Mouse (Mus musculus) liver, embryonic 11.5 days (tissue): ENCODE results near the gene Gm21304. TPM values are rescaled to one million over a fixed set of nuclear protein-coding genes. Genes with fewer than 3 reads are reported as not detected.
"Not testable (repeated sequence)": the region's sequence is repeated elsewhere in the genome, so short reads cannot be mapped to it uniquely, and the experiment has no call there.

Experiments
- ATAC-seq: fragments of 200-750 bp; cut with Nextera tagmentation; replicated peaks from 2 replicates; pipeline ENCODE4 v1.8.0; 2017; ENCODE audit warnings: moderate number of reproducible peaks, mild to moderate bottlenecking, moderate TSS enrichment, moderate library complexity; ENCODE audit not compliant: low FRiP score
- DNase-seq: peaks from one replicate; pipeline ENCODE4 v3.0.0-alpha.2; 2017; ENCODE audit warnings: low spot score
- H3K27ac ChIP-seq: fragments of 300-500 bp; sonication (generic); 2 replicates; pipeline ENCODE4 v1.5.1; 2014; ENCODE audit warnings: mild to moderate bottlenecking, low read depth, low read length, control low read depth
- H3K27me3 ChIP-seq: fragments of 300-500 bp; sonication (generic); replicated peaks from 2 replicates; pipeline ENCODE4 v1.6.1; 2014; ENCODE audit warnings: low read length, mixed read lengths; ENCODE audit not compliant: control insufficient read depth, insufficient read depth
- H3K36me3 ChIP-seq: fragments of 300-500 bp; sonication (generic); 2 replicates; pipeline ENCODE4 v1.6.1; 2014; ENCODE audit warnings: mild to moderate bottlenecking, low read length, moderate library complexity, mixed read lengths; ENCODE audit not compliant: control insufficient read depth, insufficient read depth
- H3K4me1 ChIP-seq: fragments of 300-500 bp; sonication (generic); replicated peaks from 2 replicates; pipeline ENCODE4 v1.6.1; 2014; ENCODE audit warnings: low read length, mixed read lengths; ENCODE audit not compliant: control insufficient read depth, insufficient read depth
- H3K4me2 ChIP-seq: fragments of 300-500 bp; sonication (generic); 2 replicates; pipeline ENCODE4 v1.6.1; 2014; ENCODE audit warnings: mild to moderate bottlenecking, control low read depth, moderate library complexity
- H3K4me3 ChIP-seq: fragments of 300-500 bp; sonication (generic); 2 replicates; pipeline ENCODE4 v1.5.1; 2014; ENCODE audit warnings: low read depth, low read length, control low read depth
- H3K9ac ChIP-seq: fragments of 300-500 bp; sonication (generic); 2 replicates; pipeline ENCODE4 v1.6.1; 2014; ENCODE audit warnings: low read depth, low read length, control low read depth
- H3K9me3 ChIP-seq: fragments of 300-500 bp; sonication (generic); 2 replicates; pipeline ENCODE4 v1.6.1; 2016; ENCODE audit warnings: low read length, inconsistent platforms, mixed read lengths; ENCODE audit not compliant: control insufficient read depth
- WGBS: fragments of 180-500 bp; shearing (Covaris S2); extraction: QIAGEN DNeasy Blood & Tissue Kit; methylation state at CpG from one replicate; pipeline ENCODE4 v1.1.7; 2014; 5-methylcytosine and 5-hydroxymethylcytosine counted together
- polyA plus RNA-seq: library from polyadenylated mRNA; unstranded; fragments of >200 nt; fragmentation: Nextera tagmentation; extraction: Ambion mirVana; gene quantifications from 2 replicates; pipeline ENCODE4 v1.2.1, GENCODE M21; 2014

The Gm21304 gene
- polyA plus RNA-seq: not detected in 2 replicates

DNA sequence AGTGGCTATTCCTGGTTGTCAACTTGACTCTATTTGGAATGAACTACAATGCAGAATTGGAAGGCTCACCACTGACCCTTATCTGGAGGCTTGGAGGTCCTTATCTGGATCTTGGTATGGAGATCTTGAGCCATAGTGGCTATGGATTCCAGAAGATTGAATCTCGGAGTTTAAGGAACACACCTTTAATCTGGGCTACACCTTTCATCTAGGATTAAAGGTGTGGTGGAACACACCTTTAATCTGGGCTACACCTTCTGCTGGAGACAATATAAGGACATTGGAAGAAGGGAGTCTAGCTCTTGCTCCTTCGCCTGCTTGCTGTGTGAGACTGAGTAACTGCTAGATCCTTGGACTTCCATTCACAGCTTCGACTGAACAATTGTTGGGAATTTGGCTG is at the start of gene Gm21304:
Gene Gm21304 (plus strand): TSS at position 301 of the 400 bp plus-strand sequence.
- not testable (repeated sequence) for H3K36me3 ChIP-seq, H3K27me3 ChIP-seq, H3K27ac ChIP-seq, H3K4me3 ChIP-seq, H3K4me1 ChIP-seq, H3K9me3 ChIP-seq, DNase-seq, H3K9ac ChIP-seq, ATAC-seq, H3K4me2 ChIP-seq
- WGBS: no CpG with 5 or more reads among the region's 3 CpGs

DNA sequence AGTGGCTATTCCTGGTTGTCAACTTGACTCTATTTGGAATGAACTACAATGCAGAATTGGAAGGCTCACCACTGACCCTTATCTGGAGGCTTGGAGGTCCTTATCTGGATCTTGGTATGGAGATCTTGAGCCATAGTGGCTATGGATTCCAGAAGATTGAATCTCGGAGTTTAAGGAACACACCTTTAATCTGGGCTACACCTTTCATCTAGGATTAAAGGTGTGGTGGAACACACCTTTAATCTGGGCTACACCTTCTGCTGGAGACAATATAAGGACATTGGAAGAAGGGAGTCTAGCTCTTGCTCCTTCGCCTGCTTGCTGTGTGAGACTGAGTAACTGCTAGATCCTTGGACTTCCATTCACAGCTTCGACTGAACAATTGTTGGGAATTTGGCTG is 25.6 kb upstream of the Gm21304 start, which contains the start of gene Gm21293:
Gene Gm21293 (plus strand): TSS at position 301 of the 400 bp plus-strand sequence.
- not testable (repeated sequence) for H3K27ac ChIP-seq, H3K4me2 ChIP-seq, H3K27me3 ChIP-seq, H3K4me1 ChIP-seq, H3K9ac ChIP-seq, DNase-seq, H3K9me3 ChIP-seq, H3K4me3 ChIP-seq, ATAC-seq, H3K36me3 ChIP-seq
- WGBS: no CpG with 5 or more reads among the region's 3 CpGs

DNA sequence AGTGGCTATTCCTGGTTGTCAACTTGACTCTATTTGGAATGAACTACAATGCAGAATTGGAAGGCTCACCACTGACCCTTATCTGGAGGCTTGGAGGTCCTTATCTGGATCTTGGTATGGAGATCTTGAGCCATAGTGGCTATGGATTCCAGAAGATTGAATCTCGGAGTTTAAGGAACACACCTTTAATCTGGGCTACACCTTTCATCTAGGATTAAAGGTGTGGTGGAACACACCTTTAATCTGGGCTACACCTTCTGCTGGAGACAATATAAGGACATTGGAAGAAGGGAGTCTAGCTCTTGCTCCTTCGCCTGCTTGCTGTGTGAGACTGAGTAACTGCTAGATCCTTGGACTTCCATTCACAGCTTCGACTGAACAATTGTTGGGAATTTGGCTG is 17.1 kb upstream of the Gm21304 start, which contains the start of gene Gm6763:
Gene Gm6763 (plus strand): TSS at position 301 of the 400 bp plus-strand sequence.
- ATAC-seq, H3K36me3 ChIP-seq: not testable (repeated sequence)
- WGBS: no CpG with 5 or more reads among the region's 3 CpGs

DNA sequence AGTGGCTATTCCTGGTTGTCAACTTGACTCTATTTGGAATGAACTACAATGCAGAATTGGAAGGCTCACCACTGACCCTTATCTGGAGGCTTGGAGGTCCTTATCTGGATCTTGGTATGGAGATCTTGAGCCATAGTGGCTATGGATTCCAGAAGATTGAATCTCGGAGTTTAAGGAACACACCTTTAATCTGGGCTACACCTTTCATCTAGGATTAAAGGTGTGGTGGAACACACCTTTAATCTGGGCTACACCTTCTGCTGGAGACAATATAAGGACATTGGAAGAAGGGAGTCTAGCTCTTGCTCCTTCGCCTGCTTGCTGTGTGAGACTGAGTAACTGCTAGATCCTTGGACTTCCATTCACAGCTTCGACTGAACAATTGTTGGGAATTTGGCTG is 8.6 kb upstream of the Gm21304 start, which contains the start of gene Gm8764:
Gene Gm8764 (plus strand): TSS at position 301 of the 400 bp plus-strand sequence.
- DNase-seq, H3K9me3 ChIP-seq, H3K27me3 ChIP-seq, ATAC-seq, H3K4me2 ChIP-seq, H3K9ac ChIP-seq, H3K27ac ChIP-seq, H3K36me3 ChIP-seq, H3K4me1 ChIP-seq, H3K4me3 ChIP-seq: not testable (repeated sequence)
- no CpG with 5 or more reads among the region's 3 CpGs for WGBS

More for the DNA sequence above, 17.1 kb upstream of the Gm21304 start, which contains the start of gene Gm6763:
- not testable (repeated sequence) for H3K4me2 ChIP-seq, H3K27ac ChIP-seq, H3K9ac ChIP-seq, H3K27me3 ChIP-seq, DNase-seq, H3K4me3 ChIP-seq, H3K4me1 ChIP-seq, H3K9me3 ChIP-seq

GRCm38 (mm10) chr10:104176724-104177123 is 8.4 kb downstream of the Gm21304 start, which contains the start of gene Gm21312:
Gene Gm21312 (plus strand): TSS chr10:104177024.
- H3K9ac ChIP-seq, H3K27ac ChIP-seq, H3K4me2 ChIP-seq, ATAC-seq, H3K9me3 ChIP-seq, H3K4me1 ChIP-seq, H3K27me3 ChIP-seq, DNase-seq, H3K36me3 ChIP-seq, H3K4me3 ChIP-seq: not testable (repeated sequence)
- WGBS: no CpG with 5 or more reads among the region's 3 CpGs

- not testable (repeated sequence) for H3K36me3 ChIP-seq, H3K4me1 ChIP-seq, H3K27ac ChIP-seq, H3K9me3 ChIP-seq, H3K9ac ChIP-seq, H3K27me3 ChIP-seq, DNase-seq, ATAC-seq, H3K4me2 ChIP-seq, H3K4me3 ChIP-seq
- no CpG with 5 or more reads among the region's 3 CpGs for WGBS
Observed at GRCm38 (mm10) chr10:104185233-104185632, 16.9 kb downstream of the Gm21304 start, which contains the start of gene Gm20765. Gene Gm20765 (plus strand): TSS chr10:104185533.

- H3K9ac ChIP-seq, ATAC-seq, H3K4me1 ChIP-seq, H3K4me3 ChIP-seq, H3K36me3 ChIP-seq, H3K27me3 ChIP-seq, H3K27ac ChIP-seq, H3K9me3 ChIP-seq, DNase-seq, H3K4me2 ChIP-seq: not testable (repeated sequence)
- no CpG with 5 or more reads among the region's 3 CpGs for WGBS
Observed at GRCm38 (mm10) chr10:104193742-104194141, 25.4 kb downstream of the Gm21304 start, which contains the start of gene Gm4340. Gene Gm4340 (plus strand): TSS chr10:104194042.

DNA sequence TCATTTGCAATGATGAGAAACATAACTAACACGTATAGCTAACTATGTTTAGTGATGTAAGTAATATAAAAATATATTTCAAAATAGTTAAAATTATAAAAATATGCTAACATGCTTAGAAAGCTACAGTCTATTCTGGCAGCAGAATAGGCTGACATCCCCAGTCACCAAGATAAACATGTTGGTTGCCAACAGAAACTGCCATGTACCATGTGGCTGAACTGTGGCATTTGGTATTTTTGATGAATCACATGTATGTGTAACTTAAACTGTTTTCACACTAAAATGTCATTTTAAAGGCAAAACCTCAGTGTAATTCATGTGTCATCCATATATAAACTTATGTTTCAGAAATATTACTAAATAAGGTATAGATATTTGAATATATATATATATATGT is 41.3 kb downstream of the Gm21304 start:
- Histone ChIP-seq H3K4me3 (no peak overlapping the region), H3K9ac (no peak overlapping the region), H3K27ac (no peak overlapping the region), H3K4me1 (no peaks in the 10 kb centered on the region), H3K9me3 (no peaks in the 10 kb centered on the region), H3K4me2 (no peak overlapping the region), H3K27me3 (no peaks in the 10 kb centered on the region), H3K36me3 (no peaks in the 10 kb centered on the region)
- ATAC-seq: no peak
- 78% methylated on average over 1 of the region's 1 CpGs for WGBS
- no peak for DNase-seq

DNA sequence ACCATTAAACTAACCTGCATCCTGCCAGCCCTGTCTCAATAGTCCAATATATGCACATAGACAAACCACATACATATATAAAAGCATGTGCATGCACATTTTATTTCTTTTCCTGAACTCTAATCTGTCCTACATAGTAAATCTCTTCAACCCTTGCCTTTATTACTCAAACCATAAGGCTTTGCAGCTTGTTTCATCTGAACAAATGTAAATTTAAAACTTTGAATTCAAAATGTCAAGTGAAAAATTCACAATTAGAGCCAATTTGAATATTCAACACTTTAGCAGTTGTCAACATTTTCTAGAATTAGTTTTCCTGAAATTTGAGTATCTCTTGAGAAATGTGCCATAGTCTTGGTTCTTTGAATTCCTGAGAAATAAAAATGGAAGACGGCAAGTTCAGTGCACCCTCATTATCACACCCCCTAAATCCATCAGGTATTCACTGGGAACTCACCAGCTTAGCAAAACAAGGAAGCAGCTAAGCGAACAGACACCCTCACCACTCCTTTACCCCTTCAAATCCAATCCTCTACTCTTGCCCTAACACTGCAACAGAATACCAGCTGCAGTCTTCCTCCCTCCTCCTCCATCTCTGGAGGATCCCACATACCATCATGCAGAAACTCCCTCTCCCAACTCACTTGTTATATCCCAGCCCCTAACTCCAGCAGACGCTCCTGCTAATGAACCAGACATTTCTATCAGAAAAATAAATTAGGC is 42.1 kb downstream of the Gm21304 start:
- Histone ChIP-seq H3K27me3 (no peaks in the 10 kb centered on the region), H3K36me3 (no peaks in the 10 kb centered on the region), H3K27ac (no peak overlapping the region), H3K4me2 (no peak overlapping the region), H3K4me1 (no peaks in the 10 kb centered on the region), H3K4me3 (no peak overlapping the region), H3K9ac (no peak overlapping the region), H3K9me3 (no peaks in the 10 kb centered on the region)
- DNase-seq (no peak), ATAC-seq (no peak)
- 71% methylated on average over 3 of the region's 3 CpGs for WGBS
